Mouse (Mus musculus): ENCODE measurements around the gene Scamp2. TPM values are rescaled to one million over a fixed set of nuclear protein-coding genes. Genes with fewer than 3 reads are reported as not detected.

The Scamp2 gene
- polyA plus RNA-seq, 1 experiment from 2014 or later: 41.9 TPM

GRCm38 (mm10) chr9:57627892-57628291 lies 67.1 kb downstream of the Scamp2 start:
- peaks cover 90% of the 10 kb centered on the region for H3K36me3 ChIP-seq
- H3K27me3 ChIP-seq (ENCODE audit: low read depth, poor library complexity, severe bottlenecking): no peaks in the 10 kb centered on the region
- 93% methylated on average over 11 of the region's 11 CpGs for WGBS
- no peak overlapping the region for H3K4me3 ChIP-seq
- no peaks in the 10 kb centered on the region for H3K9me3 ChIP-seq (replicated peaks)
- no peak for DNase-seq (ENCODE audit: low spot score)
- no peaks in the 10 kb centered on the region for H3K4me1 ChIP-seq
- no peak overlapping the region for H3K27ac ChIP-seq

GRCm38 (mm10) chr9:57628717-57629116 lies 68.0 kb downstream of the Scamp2 start:
- no peak overlapping the region for H3K27ac ChIP-seq
- H3K36me3 ChIP-seq: peaks cover 97% of the 10 kb centered on the region
- whole genome bisulfite sequencing: 92% methylated on average over 12 of the region's 12 CpGs
- DNase-seq (ENCODE audit: low spot score): no peak
- no peaks in the 10 kb centered on the region for H3K27me3 ChIP-seq (ENCODE audit: low read depth, poor library complexity, severe bottlenecking)
- peaks cover 3% of the 10 kb centered on the region for H3K4me1 ChIP-seq
- no peaks in the 10 kb centered on the region for H3K9me3 ChIP-seq (replicated peaks)
- H3K4me3 ChIP-seq: no peak overlapping the region

DNA sequence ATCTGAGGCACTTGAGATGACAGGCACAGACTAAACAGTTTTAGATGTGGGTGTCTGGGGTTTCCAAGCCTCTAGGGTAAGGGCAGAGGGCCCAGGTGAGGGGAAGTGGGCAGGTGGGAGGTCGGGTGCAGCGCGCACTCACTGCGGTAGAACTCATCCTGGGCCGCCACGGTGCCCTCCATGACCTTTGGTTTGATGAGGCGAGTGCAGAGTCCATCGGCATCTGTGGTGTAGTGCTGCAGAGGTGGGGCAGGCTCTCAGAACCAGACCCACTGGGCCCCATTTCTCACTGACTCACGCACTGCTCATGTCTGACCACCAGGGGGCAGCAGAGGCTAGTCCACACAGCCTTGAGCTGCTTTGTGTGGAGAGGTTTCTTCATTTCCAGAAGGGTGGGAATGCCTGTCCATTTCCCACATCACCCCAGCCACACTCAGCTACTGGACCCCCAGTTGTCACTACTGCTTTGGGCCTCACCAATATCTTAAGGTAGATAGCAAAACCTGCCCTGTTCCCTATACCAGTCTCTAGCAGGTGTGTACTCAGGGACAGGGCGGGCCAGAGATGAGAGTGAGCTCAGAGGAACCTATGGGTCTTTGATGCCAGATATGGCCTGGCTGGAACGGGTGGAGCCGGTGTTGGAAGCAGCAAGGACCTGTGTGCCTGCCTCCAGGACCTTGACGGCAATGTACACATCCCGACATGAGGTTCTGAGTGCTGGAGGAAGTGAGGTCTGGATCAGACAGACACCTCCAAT lies 68.6 kb downstream of the Scamp2 start:
- Histone ChIP-seq H3K27ac (no peak overlapping the region), H3K9me3 (replicated peaks) (no peaks in the 10 kb centered on the region), H3K4me1 (peaks cover 9% of the 10 kb centered on the region), H3K27me3 (ENCODE audit: low read depth, poor library complexity, severe bottlenecking) (no peaks in the 10 kb centered on the region), H3K4me3 (no peak overlapping the region), H3K36me3 (peaks cover 98% of the 10 kb centered on the region)
- 73% methylated on average over 14 of the region's 14 CpGs for WGBS
- peak; percentile 90 for DNase-seq (ENCODE audit: low spot score)

DNA sequence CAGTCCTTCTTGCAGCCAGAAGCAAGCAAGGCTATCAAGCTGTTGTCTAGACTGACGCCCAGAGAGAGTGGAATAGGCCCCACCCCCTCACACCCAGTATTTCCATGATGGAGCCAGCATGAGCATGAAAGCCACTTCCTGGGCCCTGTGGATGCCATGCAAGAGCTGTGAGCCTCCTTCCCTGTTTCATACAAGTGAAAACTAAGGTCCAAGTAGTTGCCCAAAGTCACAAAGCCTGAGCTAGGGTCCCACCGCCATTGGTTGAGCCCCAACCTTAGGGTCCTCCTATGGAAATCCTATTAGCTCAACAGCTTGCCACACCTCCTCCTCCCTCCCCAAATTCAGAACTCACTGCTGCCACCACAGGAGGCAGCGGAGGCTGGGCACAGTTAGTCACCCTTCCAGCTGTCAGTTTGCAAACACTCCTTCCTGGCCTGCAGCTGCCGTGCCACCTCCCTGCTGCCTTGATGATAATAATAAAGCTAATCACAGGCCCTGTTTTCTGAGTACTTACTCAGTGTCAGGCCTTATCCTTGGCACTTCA lies 72.8 kb downstream of the Scamp2 start:
- no peak for DNase-seq (ENCODE audit: low spot score)
- Histone ChIP-seq H3K9me3 (replicated peaks) (no peaks in the 10 kb centered on the region), H3K4me1 (peaks cover 25% of the 10 kb centered on the region), H3K27me3 (ENCODE audit: low read depth, poor library complexity, severe bottlenecking) (no peaks in the 10 kb centered on the region), H3K27ac (no peak overlapping the region), H3K4me3 (no peak overlapping the region), H3K36me3 (peaks cover 76% of the 10 kb centered on the region)
- 46% methylated on average over 4 of the region's 4 CpGs for WGBS

- 78% methylated on average over 3 of the region's 3 CpGs for WGBS
- H3K4me1 ChIP-seq: peaks cover 63% of the 10 kb centered on the region
Measured at GRCm38 (mm10) chr9:57637272-57637671, 76.5 kb downstream of the Scamp2 start.

DNA sequence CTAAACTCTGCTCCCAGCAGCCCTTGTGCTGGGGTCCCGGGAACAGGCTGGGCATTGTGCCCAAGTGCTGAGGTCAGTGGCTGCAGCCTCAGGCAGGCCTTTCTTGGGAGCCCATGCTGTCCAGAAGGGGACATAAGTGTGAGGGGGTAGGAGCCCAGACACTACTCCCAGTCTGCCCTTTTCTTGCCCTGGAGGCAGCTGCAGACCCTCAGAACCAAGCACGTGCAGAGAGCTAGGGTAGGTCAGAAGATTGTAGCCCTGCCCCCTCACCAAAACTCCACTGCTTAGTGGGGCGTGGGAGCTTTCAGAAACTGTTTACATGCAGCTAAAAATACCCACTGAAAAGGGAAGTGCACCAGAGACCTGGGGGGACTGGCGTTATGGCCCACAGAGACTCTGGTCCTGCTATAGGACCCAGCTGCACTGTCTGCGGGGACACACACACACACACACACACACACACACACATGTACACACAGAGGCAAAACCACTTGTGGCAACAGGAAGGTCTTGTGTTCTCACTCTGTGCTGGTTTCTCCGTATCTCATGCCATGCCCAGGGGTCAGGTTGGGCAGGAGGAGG lies 77.1 kb downstream of the Scamp2 start:
- DNase-seq (ENCODE audit: low spot score): no peak
- H3K36me3 ChIP-seq: peaks cover 58% of the 10 kb centered on the region
- WGBS: 65% methylated on average over 6 of the region's 6 CpGs

More at GRCm38 (mm10) chr9:57637272-57637671, 76.5 kb downstream of the Scamp2 start:
- Histone ChIP-seq H3K36me3 (peaks cover 57% of the 10 kb centered on the region), H3K27ac (peak overlapping the region; percentile 84), H3K9me3 (replicated peaks) (no peaks in the 10 kb centered on the region), H3K27me3 (ENCODE audit: low read depth, poor library complexity, severe bottlenecking) (no peaks in the 10 kb centered on the region), H3K4me3 (no peak overlapping the region)
- no peak for DNase-seq (ENCODE audit: low spot score)

More for the DNA sequence above, 77.1 kb downstream of the Scamp2 start:
- Histone ChIP-seq H3K27me3 (ENCODE audit: low read depth, poor library complexity, severe bottlenecking) (no peaks in the 10 kb centered on the region), H3K27ac (peak overlapping the region; percentile 84), H3K4me3 (peak overlapping the region; percentile 32; the same call in 1 of the 2 replicates), H3K9me3 (replicated peaks) (no peaks in the 10 kb centered on the region), H3K4me1 (peaks cover 68% of the 10 kb centered on the region)

Other genes with a start within 250 kb of the Scamp2 start
- 22.4 and 28.5 TPM in 2 replicates for gene Ppcdc, start 120.8 kb upstream of the Scamp2 start, polyA plus RNA-seq (2016; fragmentation: Nextera tagmentation; extraction: Ambion mirVana)
- gene Scamp5, start 92.9 kb upstream of the Scamp2 start, polyA plus RNA-seq (2016; fragmentation: Nextera tagmentation; extraction: Ambion mirVana): 4.3 and 4.5 TPM in 2 replicates
- gene Rpp25, start 56.9 kb upstream of the Scamp2 start, polyA plus RNA-seq (2016; fragmentation: Nextera tagmentation; extraction: Ambion mirVana): 0.55 and 1.2 TPM in 2 replicates
- gene Cox5a, start 39.7 kb upstream of the Scamp2 start, polyA plus RNA-seq (2016; fragmentation: Nextera tagmentation; extraction: Ambion mirVana): 635 and 703 TPM in 2 replicates
- gene Fam219b, start 23.4 kb upstream of the Scamp2 start, polyA plus RNA-seq (2016; fragmentation: Nextera tagmentation; extraction: Ambion mirVana): 17.7 and 18.3 TPM in 2 replicates
- 60.0 and 61.3 TPM in 2 replicates for gene Mpi, start 8.2 kb upstream of the Scamp2 start, polyA plus RNA-seq (2016; fragmentation: Nextera tagmentation; extraction: Ambion mirVana)
- gene Ulk3, start 28.5 kb downstream of the Scamp2 start, polyA plus RNA-seq (2016; fragmentation: Nextera tagmentation; extraction: Ambion mirVana): 10.1 and 12.0 TPM in 2 replicates
- gene Cplx3, start 45.3 kb downstream of the Scamp2 start, polyA plus RNA-seq (2016; fragmentation: Nextera tagmentation; extraction: Ambion mirVana): not detected in 2 replicates
- gene Lman1l, start 59.8 kb downstream of the Scamp2 start, polyA plus RNA-seq (2016; fragmentation: Nextera tagmentation; extraction: Ambion mirVana): not detected in 2 replicates
- 33.2 and 40.1 TPM in 2 replicates for gene Csk, start 92.7 kb downstream of the Scamp2 start, polyA plus RNA-seq (2016; fragmentation: Nextera tagmentation; extraction: Ambion mirVana)
- gene Cyp1a2, start 122.8 kb downstream of the Scamp2 start, polyA plus RNA-seq (2016; fragmentation: Nextera tagmentation; extraction: Ambion mirVana): not detected in 2 replicates
- 0.11 TPM in 1 of 2 replicates, not detected in the other for gene Cyp1a1, start 127.0 kb downstream of the Scamp2 start, polyA plus RNA-seq (2016; fragmentation: Nextera tagmentation; extraction: Ambion mirVana)
- 47.1 and 49.2 TPM in 2 replicates for gene Edc3, start 147.6 kb downstream of the Scamp2 start, polyA plus RNA-seq (2016; fragmentation: Nextera tagmentation; extraction: Ambion mirVana)
- 93.2 and 95.9 TPM in 2 replicates for gene Clk3, start 204.9 kb downstream of the Scamp2 start, polyA plus RNA-seq (2016; fragmentation: Nextera tagmentation; extraction: Ambion mirVana)

Measured in limb, embryonic 10.5 days (tissue).